In genomic region chr1:127444836-127445485, GRCm38 (mm10) we compare ENCODE assay signal across 12 mouse cellular contexts.
DNase-seq lines count a peak whose midpoint lies in the region; ATAC-seq and TF ChIP-seq lines count a peak whose summit lies in the region.
"Had no signal": no experiment of that assay in that cellular context is flagged by ENCODE, and none has a peak within 500 bp of the region (broad histone marks: within the 10 kb centered on the region; RNA-seq: fewer than 3 reads in every experiment).

No protein-coding gene starts in this region.

- H3K36me3 ChIP-seq in kidney, adult 2 months (ENCODE audit: control insufficient read depth, insufficient read depth, low read length): no peaks in the 10 kb centered on the region; the same call in 1 of the 2 replicates
- H3K36me3 ChIP-seq in liver, embryonic 12.5 days: peaks cover 5% of the 10 kb centered on the region; the same call in 1 of the 2 replicates

- no peaks in the 10 kb centered on the region for H3K9me3 ChIP-seq in liver, embryonic 12.5 days (replicated peaks)
- H3K9me3 ChIP-seq: megakaryocyte, embryonic 14.5 days had no signal

- peak; percentile 71 for DNase-seq in lung, postnatal 10 days
- no peak for DNase-seq in lung, adult 2 months
- peak; percentile 43 for DNase-seq in gastrocnemius, postnatal 14 days
- peak; percentile 79 for DNase-seq in kidney, adult 2 months
- DNase-seq in lung, postnatal 25 days (ENCODE audit: low spot score): peak; percentile 28
- no peak for DNase-seq in frontal cortex, postnatal 14 days (ENCODE audit: low spot score in 2 of 2)
- no peak for DNase-seq in ovary, postnatal 10 days (ENCODE audit: low spot score)
- DNase-seq: cerebellum, adult 11-12 months had no signal

- H3K4me2 ChIP-seq in liver, embryonic 12.5 days: no peak overlapping the region
- H3K4me2 ChIP-seq: limb, embryonic 12.5 days had no signal

- no peaks in the 10 kb centered on the region for H3K27me3 ChIP-seq in kidney, adult 2 months (replicated peaks; ENCODE audit: control insufficient read depth, insufficient read depth, low read length)
- H3K27me3 ChIP-seq in liver, embryonic 12.5 days (replicated peaks): no peaks in the 10 kb centered on the region
- H3K27me3 ChIP-seq: limb, embryonic 12.5 days; megakaryocyte, embryonic 14.5 days had no signal

- H3K4me3 ChIP-seq in lung, adult 2 months (replicated peaks; ENCODE audit: extremely low read depth, low read depth, low read length): no peak overlapping the region
- no peak overlapping the region for H3K4me3 ChIP-seq in kidney, adult 2 months (ENCODE audit: insufficient read depth, low read depth, low read length)
- no peak overlapping the region for H3K4me3 ChIP-seq in liver, embryonic 12.5 days
- H3K4me3 ChIP-seq: erythroblast, embryonic 14.5 days; limb, embryonic 12.5 days; megakaryocyte, embryonic 14.5 days had no signal

- peaks cover 2% of the 10 kb centered on the region; the same call in 1 of the 2 replicates for H3K4me1 ChIP-seq in lung, adult 2 months (ENCODE audit: control insufficient read depth, insufficient read depth, low read length)
- no peaks in the 10 kb centered on the region for H3K4me1 ChIP-seq in kidney, adult 2 months (ENCODE audit: control insufficient read depth, insufficient read depth, low read length)
- no peaks in the 10 kb centered on the region for H3K4me1 ChIP-seq in liver, embryonic 12.5 days

- TF ChIP-seq CTCF in lung, adult 2 months (IDR thresholded peaks at IDR 0.05; ENCODE audit: insufficient read depth, low read length): no peak
- no peak for TF ChIP-seq CTCF in kidney, adult 2 months (conservative IDR thresholded peaks at IDR 0.05; ENCODE audit: insufficient read depth, insufficient read length, low read depth, low read length)

- no peak for TF ChIP-seq POLR2A in lung, adult 2 months (IDR thresholded peaks at IDR 0.05; ENCODE audit: borderline replicate concordance, extremely low read depth, low read depth, low read length)
- no peak for TF ChIP-seq POLR2A in kidney, adult 2 months (IDR thresholded peaks at IDR 0.05; ENCODE audit: low read depth, low read length)

- intact Hi-C loops in gastrocnemius, postnatal 14 days (cut with DNase I; ENCODE audit: low total_unique reads): no loop called here

- no peak overlapping the region for H3K9ac ChIP-seq in liver, embryonic 12.5 days
- H3K9ac ChIP-seq: limb, embryonic 12.5 days had no signal

- no peak for ATAC-seq in liver, embryonic 12.5 days

- no peak overlapping the region for H3K27ac ChIP-seq in kidney, adult 2 months (ENCODE audit: insufficient read depth, low read depth, low read length)
- no peak overlapping the region for H3K27ac ChIP-seq in liver, embryonic 12.5 days

- WGBS in lung, adult 2 months: 57% methylated on average over 5 of the region's 5 CpGs
- WGBS in kidney, adult 2 months: 59% methylated on average over 5 of the region's 5 CpGs
- 65% methylated on average over 5 of the region's 5 CpGs for WGBS in liver, embryonic 12.5 days (ENCODE audit: insufficient replicate concordance)

Comparison
In these comparisons a context has a peak if more than half of its experiments do, and no peak if none do; other contexts are left out.
1. DNase-seq: peak in lung, postnatal 10 days (single experiment), gastrocnemius, postnatal 14 days (single experiment), kidney, adult 2 months (single experiment) and lung, postnatal 25 days (single experiment); none in lung, adult 2 months (single experiment), frontal cortex, postnatal 14 days (0 of 2) and ovary, postnatal 10 days (single experiment).